In the genomic region with DNA sequence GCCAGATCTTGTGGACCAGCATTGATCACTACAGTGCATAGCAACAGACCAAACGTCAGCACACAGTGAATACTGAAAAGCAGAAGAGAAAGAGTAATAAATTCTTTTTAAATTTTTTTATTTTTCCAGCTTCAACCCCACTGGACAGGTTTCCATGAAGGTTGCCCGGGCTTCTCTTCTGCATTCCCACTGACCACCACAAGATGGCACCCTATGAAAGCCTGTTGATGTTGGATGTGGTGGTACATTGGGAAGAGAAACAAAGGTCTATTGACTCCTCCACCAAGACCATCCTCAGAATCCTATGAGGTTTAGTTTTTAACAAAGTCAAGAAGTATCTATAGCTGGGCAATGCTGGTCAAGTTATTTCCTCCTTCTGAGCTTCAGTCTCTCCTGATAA, we compare ENCODE assay signal across 9 mouse cellular contexts. TPM values are rescaled to one million over a fixed set of nuclear protein-coding genes. Genes with fewer than 3 reads are reported as not detected.
DNase-seq lines count a peak whose midpoint lies in the region; ATAC-seq lines count a peak whose summit lies in the region.
"Had no signal": no experiment of that assay in that cellular context is flagged by ENCODE, and none has a peak within 500 bp of the region (broad histone marks: within the 10 kb centered on the region; RNA-seq: fewer than 3 reads in every experiment).

No protein-coding gene starts in this region.

- peak; percentile 24 for DNase-seq in ovary, postnatal 10 days (ENCODE audit: low spot score)
- no peak for DNase-seq in ovary, adult 18-20 months (ENCODE audit: low spot score)
- peak; percentile 19 for DNase-seq in adrenal gland, adult 8-10 months
- peak; percentile 67 for DNase-seq in embryonic facial prominence, embryonic 10.5 days (ENCODE audit: low spot score)
- peak; percentile 72 for DNase-seq in kidney, adult 9 months
- peak; percentile 82 for DNase-seq in limb, embryonic 11.5 days (ENCODE audit: low spot score)
- peak; percentile 76 for DNase-seq in retina, postnatal 1 day

- H3K27ac ChIP-seq in embryonic facial prominence, embryonic 10.5 days (replicated peaks), result no peak overlapping the region
- no peak overlapping the region for H3K27ac ChIP-seq in limb, embryonic 11.5 days (replicated peaks; ENCODE audit: low read depth, low read length)

- H3K4me2 ChIP-seq in limb, embryonic 11.5 days (ENCODE audit: low read depth, severe bottlenecking), result no peak overlapping the region

- H3K4me3 ChIP-seq in embryonic facial prominence, embryonic 10.5 days, result no peak overlapping the region
- H3K4me3 ChIP-seq in limb, embryonic 11.5 days (ENCODE audit: low read depth, low read length), result no peak overlapping the region

- no peaks in the 10 kb centered on the region for H3K9me3 ChIP-seq in embryonic facial prominence, embryonic 10.5 days
- no peaks in the 10 kb centered on the region for H3K9me3 ChIP-seq in limb, embryonic 11.5 days (ENCODE audit: control insufficient read depth, low read length)

- no peaks in the 10 kb centered on the region for H3K4me1 ChIP-seq in embryonic facial prominence, embryonic 10.5 days
- no peaks in the 10 kb centered on the region for H3K4me1 ChIP-seq in limb, embryonic 11.5 days (ENCODE audit: control insufficient read depth, insufficient read depth, low read length)

- no peaks in the 10 kb centered on the region for H3K27me3 ChIP-seq in embryonic facial prominence, embryonic 10.5 days (replicated peaks; ENCODE audit: low read depth, poor library complexity, severe bottlenecking)
- H3K27me3 ChIP-seq in limb, embryonic 11.5 days (ENCODE audit: control insufficient read depth, insufficient read depth, low read length), result no peaks in the 10 kb centered on the region

- no peak overlapping the region for H3K9ac ChIP-seq in limb, embryonic 11.5 days (ENCODE audit: low read length)

- ATAC-seq in limb, embryonic 11.5 days (ENCODE audit: insufficient number of reproducible peaks, low FRiP score, low TSS enrichment, low read depth), result 0 out of 2 replicates have a peak, but pooled peaks have one; percentile 6
- ATAC-seq in inflammation-experienced regulatory T-cells, adult 6 months, result no peak

- no peaks in the 10 kb centered on the region for H3K36me3 ChIP-seq in embryonic facial prominence, embryonic 10.5 days (replicated peaks)
- H3K36me3 ChIP-seq in limb, embryonic 11.5 days (ENCODE audit: control insufficient read depth, insufficient read depth, low read length), result no peaks in the 10 kb centered on the region

- 8% methylated on average over 2 of the region's 2 CpGs for WGBS in embryonic facial prominence, embryonic 10.5 days
- 5% methylated on average over 2 of the region's 2 CpGs for WGBS in limb, embryonic 11.5 days

RNA-seq across cellular contexts. Expression of a gene that starts 11.9 kb away (rescaled TPM):
- total RNA-seq in adrenal gland, adult 8-10 months (2022), result not detected
- not detected in 2 replicates for polyA plus RNA-seq in embryonic facial prominence, embryonic 10.5 days (2016; fragmentation: Nextera tagmentation; extraction: Ambion mirVana)
- not detected in 2 replicates for polyA plus RNA-seq in limb, embryonic 11.5 days (2014; fragmentation: Nextera tagmentation; extraction: Ambion mirVana)
- 1 to 10 TPM in 2 of 3 experiments, not detected in 1; 3.4 to 5.9 TPM for polyA plus RNA-seq in inflammation-experienced regulatory T-cells, adult 6 months (2017; shearing (Covaris generic))
- polyA plus RNA-seq: gonadal fat pad, adult 2 months had no signal
